8 mouse cellular contexts compared by ENCODE assay signal in genomic region chr5:64343972-64344700, GRCm38 (mm10).
DNase-seq lines count a peak whose midpoint lies in the region; ATAC-seq and TF ChIP-seq lines count a peak whose summit lies in the region.

No protein-coding gene starts in this region.

- WGBS in limb, embryonic 15.5 days, result 55% methylated on average over 5 of the region's 5 CpGs
- 46% methylated on average over 5 of the region's 5 CpGs for WGBS in midbrain, embryonic 13.5 days

- peak overlapping the region; percentile 76 for H3K27ac ChIP-seq in bone marrow macrophage, adult 2 months (ENCODE audit: insufficient read depth, low read depth, low read length)
- no peak overlapping the region; the same call in 1 of the 2 replicates for H3K27ac ChIP-seq in limb, embryonic 15.5 days
- peak overlapping the region; percentile 82 for H3K27ac ChIP-seq in midbrain, embryonic 13.5 days

- H3K4me2 ChIP-seq in limb, embryonic 15.5 days, result no peak overlapping the region
- H3K4me2 ChIP-seq in midbrain, embryonic 13.5 days (replicated peaks), result no peak overlapping the region

- peaks cover 17% of the 10 kb centered on the region for H3K36me3 ChIP-seq in limb, embryonic 15.5 days
- no peaks in the 10 kb centered on the region for H3K36me3 ChIP-seq in midbrain, embryonic 13.5 days

- no peaks in the 10 kb centered on the region for H3K9me3 ChIP-seq in limb, embryonic 15.5 days
- H3K9me3 ChIP-seq in midbrain, embryonic 13.5 days, result no peaks in the 10 kb centered on the region

- DNase-seq in frontal cortex, postnatal 10 days (ENCODE audit: low spot score in 2 of 2), result no peak
- DNase-seq in heart, postnatal 4 days, result peak; percentile 39
- DNase-seq in right cerebral cortex, postnatal 25 days, result no peak
- no peak for DNase-seq in c-Kit-positive CD71-positive TER-119-positive erythroid progenitor cells, embryonic 14.5 days (ENCODE audit: low spot score)

- H3K27me3 ChIP-seq in limb, embryonic 15.5 days, result no peaks in the 10 kb centered on the region
- H3K27me3 ChIP-seq in midbrain, embryonic 13.5 days, result no peaks in the 10 kb centered on the region

- peak; percentile 45 for ATAC-seq in frontal cortex, adult (ENCODE audit: low TSS enrichment)
- ATAC-seq in limb, embryonic 15.5 days (ENCODE audit: insufficient number of reproducible peaks, low FRiP score, low TSS enrichment, low read depth), result 0 out of 2 replicates have a peak, but pooled peaks have one; percentile 30
- ATAC-seq in midbrain, embryonic 13.5 days, result peak; percentile 18

- H3K4me1 ChIP-seq in bone marrow macrophage, adult 2 months (ENCODE audit: control insufficient read depth, insufficient read depth, low read length), result peaks cover 48% of the 10 kb centered on the region
- H3K4me1 ChIP-seq in limb, embryonic 15.5 days, result peaks cover 22% of the 10 kb centered on the region
- peaks cover 31% of the 10 kb centered on the region for H3K4me1 ChIP-seq in midbrain, embryonic 13.5 days (replicated peaks)

- TF ChIP-seq POLR2A in bone marrow macrophage, adult 2 months (IDR thresholded peaks at IDR 0.05; ENCODE audit: borderline replicate concordance, low read depth, low read length), result no peak

- H3K4me3 ChIP-seq in bone marrow macrophage, adult 2 months (ENCODE audit: insufficient read depth, low read length), result no peak overlapping the region
- H3K4me3 ChIP-seq in limb, embryonic 15.5 days, result no peak overlapping the region
- H3K4me3 ChIP-seq in midbrain, embryonic 13.5 days (replicated peaks), result no peak overlapping the region

- no peak for TF ChIP-seq CTCF in bone marrow macrophage, adult 2 months (IDR thresholded peaks at IDR 0.05; ENCODE audit: low read depth, low read length)

- H3K9ac ChIP-seq in limb, embryonic 15.5 days, result no peak overlapping the region
- H3K9ac ChIP-seq in midbrain, embryonic 13.5 days (replicated peaks), result no peak overlapping the region
